Comparison of ENCODE assay signal across 9 mouse cellular contexts in genomic region chr13:53110249-53110578, GRCm38 (mm10).
DNase-seq lines count a peak whose midpoint lies in the region; ATAC-seq and TF ChIP-seq lines count a peak whose summit lies in the region.
"Had no signal": no experiment of that assay in that cellular context is flagged by ENCODE, and none has a peak within 500 bp of the region (broad histone marks: within the 10 kb centered on the region; RNA-seq: fewer than 3 reads in every experiment).

No protein-coding gene starts in this region.

- no peak overlapping the region for H3K4me2 ChIP-seq in kidney, postnatal 0 days (ENCODE audit: low read length)
- 0 out of 2 replicates have a peak overlapping the region, but pooled peaks have one; percentile 54 for H3K4me2 ChIP-seq in forebrain, embryonic 13.5 days
- H3K4me2 ChIP-seq in neural tube, embryonic 15.5 days: peak overlapping the region; percentile 57; the same call in 1 of the 2 replicates

- H3K9me3 ChIP-seq in kidney, postnatal 0 days (replicated peaks; ENCODE audit: low read length): no peaks in the 10 kb centered on the region
- no peaks in the 10 kb centered on the region for H3K9me3 ChIP-seq in forebrain, embryonic 13.5 days (replicated peaks)
- no peaks in the 10 kb centered on the region for H3K9me3 ChIP-seq in limb, embryonic 10.5 days (replicated peaks)
- no peaks in the 10 kb centered on the region for H3K9me3 ChIP-seq in neural tube, embryonic 15.5 days (replicated peaks)
- H3K9me3 ChIP-seq: embryonic facial prominence, embryonic 13.5 days; heart, embryonic 15.5 days had no signal

- H3K27me3 ChIP-seq in kidney, postnatal 0 days (ENCODE audit: insufficient read depth, low read length): no peaks in the 10 kb centered on the region
- no peaks in the 10 kb centered on the region for H3K27me3 ChIP-seq in forebrain, embryonic 13.5 days
- H3K27me3 ChIP-seq in limb, embryonic 10.5 days (ENCODE audit: low read depth, poor library complexity, severe bottlenecking): no peaks in the 10 kb centered on the region
- no peaks in the 10 kb centered on the region for H3K27me3 ChIP-seq in neural tube, embryonic 15.5 days (replicated peaks)
- H3K27me3 ChIP-seq: embryonic facial prominence, embryonic 13.5 days; heart, embryonic 15.5 days had no signal

- WGBS in kidney, postnatal 0 days: 87% methylated on average over 16 of the region's 16 CpGs
- whole genome bisulfite sequencing in forebrain, embryonic 13.5 days: 92% methylated on average over 16 of the region's 16 CpGs
- WGBS in limb, embryonic 10.5 days: 90% methylated on average over 16 of the region's 16 CpGs
- WGBS in neural tube, embryonic 15.5 days: 86% methylated on average over 16 of the region's 16 CpGs

- H3K36me3 ChIP-seq in kidney, postnatal 0 days (ENCODE audit: insufficient read depth, low read length): no peaks in the 10 kb centered on the region
- peaks cover 11% of the 10 kb centered on the region for H3K36me3 ChIP-seq in forebrain, embryonic 13.5 days (ENCODE audit: poor library complexity, severe bottlenecking)
- peaks cover 61% of the 10 kb centered on the region for H3K36me3 ChIP-seq in limb, embryonic 10.5 days
- H3K36me3 ChIP-seq in neural tube, embryonic 15.5 days: no peaks in the 10 kb centered on the region

- ATAC-seq in kidney, postnatal 0 days (replicated peaks; ENCODE audit: low FRiP score, low read depth): peak; percentile 43
- ATAC-seq in forebrain, embryonic 13.5 days: peak; percentile 55
- no peak; the same call in 1 of the 2 replicates for ATAC-seq in neural tube, embryonic 15.5 days (ENCODE audit: low FRiP score)
- no peak for ATAC-seq in megakaryocyte, adult 5-6 weeks (ENCODE audit: poor library complexity, severe bottlenecking)

- H3K9ac ChIP-seq in kidney, postnatal 0 days (ENCODE audit: low read depth, low read length): no peak overlapping the region
- H3K9ac ChIP-seq in forebrain, embryonic 13.5 days: no peak overlapping the region
- H3K9ac ChIP-seq in neural tube, embryonic 15.5 days (replicated peaks): no peak overlapping the region
- H3K9ac ChIP-seq: embryonic facial prominence, embryonic 13.5 days; heart, embryonic 15.5 days had no signal

- no peak for DNase-seq in kidney, postnatal 0 days (ENCODE audit: low spot score)
- DNase-seq in kidney, adult 18-20 months: no peak
- DNase-seq in limb, embryonic 10.5 days (ENCODE audit: low spot score): no peak
- DNase-seq in left cerebral cortex, postnatal 36 days (ENCODE audit: low spot score in 2 of 2): no peak

- intact Hi-C loops in left cerebral cortex, postnatal 36 days (cut with DNase I): no loop called here

- H3K27ac ChIP-seq in kidney, postnatal 0 days: no peak overlapping the region
- no peak overlapping the region for H3K27ac ChIP-seq in forebrain, embryonic 13.5 days
- peak overlapping the region; percentile 30; the same call in 1 of the 2 replicates for H3K27ac ChIP-seq in limb, embryonic 10.5 days
- peak overlapping the region; percentile 7; the same call in 1 of the 2 replicates for H3K27ac ChIP-seq in neural tube, embryonic 15.5 days (replicated peaks)
- H3K27ac ChIP-seq: embryonic facial prominence, embryonic 13.5 days; heart, embryonic 15.5 days had no signal

- no peak overlapping the region for H3K4me3 ChIP-seq in kidney, postnatal 0 days (replicated peaks; ENCODE audit: low read depth, low read length)
- H3K4me3 ChIP-seq in forebrain, embryonic 13.5 days: no peak overlapping the region
- H3K4me3 ChIP-seq in limb, embryonic 10.5 days: no peak overlapping the region
- no peak overlapping the region for H3K4me3 ChIP-seq in neural tube, embryonic 15.5 days (replicated peaks)
- H3K4me3 ChIP-seq: embryonic facial prominence, embryonic 13.5 days; heart, embryonic 15.5 days had no signal

- no peaks in the 10 kb centered on the region for H3K4me1 ChIP-seq in kidney, postnatal 0 days (replicated peaks; ENCODE audit: insufficient read depth, low read length)
- 0 out of 2 replicates have a peak, but pooled peaks cover 6% of the 10 kb centered on the region for H3K4me1 ChIP-seq in forebrain, embryonic 13.5 days
- H3K4me1 ChIP-seq in limb, embryonic 10.5 days: peaks cover 15% of the 10 kb centered on the region; the same call in 1 of the 2 replicates
- peaks cover 7% of the 10 kb centered on the region for H3K4me1 ChIP-seq in neural tube, embryonic 15.5 days

- no peak for TF ChIP-seq CTCF in kidney, postnatal 0 days (IDR thresholded peaks at IDR 0.05; ENCODE audit: low read depth)

Comparison
In these comparisons a context has a peak if more than half of its experiments do, and no peak if none do; other contexts are left out.
1. ATAC-seq: peak in kidney, postnatal 0 days (single experiment) and forebrain, embryonic 13.5 days (single experiment); none in neural tube, embryonic 15.5 days (single experiment) and megakaryocyte, adult 5-6 weeks (single experiment).
2. H3K27ac ChIP-seq: peak in limb, embryonic 10.5 days (single experiment) and neural tube, embryonic 15.5 days (single experiment); none in kidney, postnatal 0 days (single experiment) and forebrain, embryonic 13.5 days (single experiment).